Mouse (Mus musculus) lung, adult 2 months (tissue): ENCODE data around the gene Naxd. TPM values are rescaled to one million over a fixed set of nuclear protein-coding genes. Genes with fewer than 3 reads are reported as not detected.

Experiments
- DNase-seq: peaks from one replicate; pipeline ENCODE4 v3.0.0; 2022
- H3K4me1 ChIP-seq: fragments of 200-500 bp; 2 replicates; pipeline ENCODE4 v1.6.1; 2011; ENCODE audit warnings: low read length; ENCODE audit not compliant: control insufficient read depth, insufficient read depth
- H3K4me3 ChIP-seq: fragments of 200-500 bp; replicated peaks from 2 replicates; pipeline ENCODE3; 2011; ENCODE audit warnings: low read depth, mild to moderate bottlenecking, control low read depth, low read length; ENCODE audit errors: extremely low read depth
- CTCF ChIP-seq: fragments of 200-500 bp; IDR thresholded peaks from 2 replicates; pipeline ENCODE4 v1.5.1; 2011; ENCODE audit warnings: mild to moderate bottlenecking, low read length, control low read depth; ENCODE audit not compliant: insufficient read depth
- POLR2A ChIP-seq: fragments of 200-500 bp; IDR thresholded peaks from 2 replicates; pipeline ENCODE4 v1.6.1; 2011; ENCODE audit warnings: low read depth, mild to moderate bottlenecking, control low read depth, low read length, borderline replicate concordance; ENCODE audit errors: extremely low read depth
- WGBS: fragments of 180-500 bp; shearing (Covaris S2); methylation state at CpG from one replicate; pipeline ENCODE4 v1.1.7; 2018; 5-methylcytosine and 5-hydroxymethylcytosine counted together
- polyA plus RNA-seq: library from polyadenylated mRNA; depleted of rRNA; stranded (reverse); fragments of >200 nt; gene quantifications from 2 replicates; pipeline ENCODE4 v1.2.3, GENCODE M21; 2012

The Naxd gene
- polyA plus RNA-seq, 1 experiment: 142 TPM

- Histone ChIP-seq H3K4me1 (no peaks in the 10 kb centered on the region; the same call in 1 of the 2 replicates), H3K4me3 (no peak overlapping the region)
- DNase-seq: no peak
- TF ChIP-seq POLR2A: no peak
- no peak for TF ChIP-seq CTCF
- WGBS: 81% methylated on average over 14 of the region's 14 CpGs
Observed at GRCm38 (mm10) chr8:11506074-11506473, 8.8 kb downstream of the Naxd start.

GRCm38 (mm10) chr8:11506802-11507201 lies 9.5 kb downstream of the Naxd start:
- Histone ChIP-seq H3K4me3 (no peak overlapping the region), H3K4me1 (no peaks in the 10 kb centered on the region; the same call in 1 of the 2 replicates)
- peak; percentile 75 for TF ChIP-seq CTCF
- no peak for TF ChIP-seq POLR2A
- DNase-seq: peak; percentile 60
- WGBS: 65% methylated on average over 6 of the region's 6 CpGs

- TF ChIP-seq CTCF (no peak), POLR2A (no peak)
- 80% methylated on average over 10 of the region's 10 CpGs for WGBS
Observed at GRCm38 (mm10) chr8:11508880-11509279, 11.6 kb downstream of the Naxd start.

GRCm38 (mm10) chr8:11510971-11511370 lies 13.7 kb downstream of the Naxd start:
- H3K4me1 ChIP-seq: no peaks in the 10 kb centered on the region; the same call in 1 of the 2 replicates
- 80% methylated on average over 5 of the region's 5 CpGs for WGBS
- H3K4me3 ChIP-seq: no peak overlapping the region
- TF ChIP-seq POLR2A: no peak
- TF ChIP-seq CTCF: no peak
- DNase-seq: no peak

More at GRCm38 (mm10) chr8:11508880-11509279, 11.6 kb downstream of the Naxd start:
- no peaks in the 10 kb centered on the region; the same call in 1 of the 2 replicates for H3K4me1 ChIP-seq
- DNase-seq: no peak
- no peak overlapping the region for H3K4me3 ChIP-seq

- DNase-seq: no peak
- TF ChIP-seq CTCF (no peak), POLR2A (no peak)
- Histone ChIP-seq H3K4me1 (peaks cover 3% of the 10 kb centered on the region; the same call in 1 of the 2 replicates), H3K4me3 (no peak overlapping the region)
- WGBS: 87% methylated on average over 9 of the region's 9 CpGs
Observed at GRCm38 (mm10) chr8:11512711-11513110, 15.4 kb downstream of the Naxd start.

GRCm38 (mm10) chr8:11513247-11513646 lies 15.9 kb downstream of the Naxd start:
- TF ChIP-seq POLR2A (no peak), CTCF (no peak)
- no peak overlapping the region for H3K4me3 ChIP-seq
- H3K4me1 ChIP-seq: peaks cover 4% of the 10 kb centered on the region; the same call in 1 of the 2 replicates
- DNase-seq: no peak
- 88% methylated on average over 5 of the region's 5 CpGs for WGBS

- peaks cover 6% of the 10 kb centered on the region; the same call in 1 of the 2 replicates for H3K4me1 ChIP-seq
- H3K4me3 ChIP-seq: no peak overlapping the region
- 97% methylated on average over 9 of the region's 9 CpGs for WGBS
- no peak for DNase-seq
- no peak for TF ChIP-seq CTCF
- no peak for TF ChIP-seq POLR2A
Observed at GRCm38 (mm10) chr8:11516292-11516691, 19.0 kb downstream of the Naxd start.

- peaks cover 9% of the 10 kb centered on the region; the same call in 1 of the 2 replicates for H3K4me1 ChIP-seq
- H3K4me3 ChIP-seq: peak overlapping the region; percentile 11
- DNase-seq: peak; percentile 62
- TF ChIP-seq CTCF: no peak
- 65% methylated on average over 16 of the region's 16 CpGs for WGBS
Observed at GRCm38 (mm10) chr8:11517366-11518055, 20.2 kb downstream of the Naxd start.

- 63% methylated on average over 6 of the region's 6 CpGs for whole genome bisulfite sequencing
- H3K4me3 ChIP-seq: no peak overlapping the region
- TF ChIP-seq POLR2A (no peak), CTCF (no peak)
- peak; percentile 45 for DNase-seq
- peaks cover 9% of the 10 kb centered on the region; the same call in 1 of the 2 replicates for H3K4me1 ChIP-seq
Observed at GRCm38 (mm10) chr8:11518056-11518396, 20.7 kb downstream of the Naxd start.

GRCm38 (mm10) chr8:11518676-11519075 lies 21.4 kb downstream of the Naxd start:
- Histone ChIP-seq H3K4me3 (no peak overlapping the region), H3K4me1 (peaks cover 9% of the 10 kb centered on the region; the same call in 1 of the 2 replicates)
- TF ChIP-seq POLR2A: 0 out of 2 replicates have a peak, but pooled peaks have one; percentile 24
- TF ChIP-seq CTCF: no peak
- 65% methylated on average over 11 of the region's 11 CpGs for WGBS
- peak; percentile 47 for DNase-seq
